Mouse (Mus musculus) limb, embryonic 10.5 days (tissue): ENCODE results near the gene Cltb. TPM values are rescaled to one million over a fixed set of nuclear protein-coding genes. Genes with fewer than 3 reads are reported as not detected.

Experiments used
- DNase-seq: peaks from one replicate; pipeline ENCODE4 v3.0.0-alpha.2; 2017; ENCODE audit warnings: low spot score
- H3K27ac ChIP-seq: fragments of 300-500 bp; sonication (generic); 2 replicates; pipeline ENCODE4 v1.5.1; 2016; ENCODE audit warnings: mild to moderate bottlenecking
- H3K27me3 ChIP-seq: fragments of 300-500 bp; sonication (generic); 2 replicates; pipeline ENCODE4 v1.6.1; 2016; ENCODE audit warnings: low read depth, mild to moderate bottlenecking; ENCODE audit not compliant: poor library complexity, severe bottlenecking
- H3K36me3 ChIP-seq: fragments of 300-500 bp; sonication (generic); 2 replicates; pipeline ENCODE4 v1.6.1; 2016; ENCODE audit warnings: mild to moderate bottlenecking, moderate library complexity
- H3K4me1 ChIP-seq: fragments of 300-500 bp; sonication (generic); 2 replicates; pipeline ENCODE4 v1.6.1; 2016
- H3K4me3 ChIP-seq: fragments of 300-500 bp; sonication (generic); 2 replicates; pipeline ENCODE4 v1.5.1; 2016; ENCODE audit warnings: mild to moderate bottlenecking, moderate library complexity
- H3K9me3 ChIP-seq: fragments of 300-500 bp; sonication (generic); replicated peaks from 2 replicates; pipeline ENCODE4 v1.6.1; 2016; ENCODE audit warnings: mild to moderate bottlenecking
- WGBS: fragments of 180-500 bp; shearing (Covaris S2); methylation state at CpG from one replicate; pipeline ENCODE4 v1.1.7; 2016; 5-methylcytosine and 5-hydroxymethylcytosine counted together
- polyA plus RNA-seq: library from polyadenylated mRNA; unstranded; fragments of >200 nt; fragmentation: Nextera tagmentation; extraction: Ambion mirVana; gene quantifications from 2 replicates; pipeline ENCODE4 v1.2.1, GENCODE M21; 2016

Cltb gene
- polyA plus RNA-seq, 1 experiment from 2014 or later, result 12.3 TPM

DNA sequence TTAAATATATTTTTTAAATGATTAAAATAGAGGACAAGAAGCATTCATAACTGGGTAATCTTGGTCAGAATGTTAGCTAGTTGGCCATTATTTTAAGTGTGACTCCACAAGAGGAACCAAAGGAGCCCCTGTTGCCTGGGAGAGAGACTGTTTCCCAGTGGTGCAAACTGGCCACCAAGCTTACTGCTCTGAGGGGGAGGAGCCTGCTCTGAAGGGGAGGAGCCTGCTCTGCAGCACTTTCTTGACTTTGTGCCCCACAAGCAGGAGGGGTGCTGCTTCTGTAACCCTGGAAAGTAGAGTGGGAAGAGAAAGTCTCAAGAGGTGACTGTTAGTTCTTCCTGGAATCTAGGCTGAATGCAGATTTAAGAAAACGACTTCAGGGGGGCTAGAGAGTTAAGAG lies 41.9 kb downstream of the Cltb start:
- Histone ChIP-seq H3K9me3 (no peaks in the 10 kb centered on the region), H3K4me3 (no peak overlapping the region), H3K36me3 (no peaks in the 10 kb centered on the region), H3K27ac (no peak overlapping the region), H3K4me1 (peaks cover 11% of the 10 kb centered on the region), H3K27me3 (peaks cover 18% of the 10 kb centered on the region)
- 38% methylated on average over 1 of the region's 1 CpGs for WGBS
- no peak for DNase-seq

DNA sequence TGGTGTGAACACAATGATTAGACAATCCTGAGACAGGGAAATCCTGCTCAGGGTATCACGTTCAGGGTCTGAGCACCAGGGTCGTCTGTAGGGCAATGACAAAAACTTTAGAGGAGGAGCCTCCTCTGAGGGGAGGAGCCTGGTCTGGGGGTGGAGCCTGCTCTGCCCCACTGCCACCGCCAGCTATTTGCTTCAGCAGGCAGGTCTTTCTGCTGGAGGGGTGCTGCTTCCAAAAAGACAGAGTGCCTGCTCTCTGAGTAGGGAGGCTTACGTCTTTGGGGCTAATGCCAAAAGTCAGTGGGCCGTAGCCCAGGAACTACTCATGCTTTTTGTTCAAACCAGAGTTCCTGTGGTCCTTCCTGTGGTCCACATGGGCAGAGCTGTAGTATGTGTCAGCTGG lies 42.8 kb downstream of the Cltb start:
- DNase-seq, result no peak
- WGBS, result 47% methylated on average over 5 of the region's 5 CpGs
- Histone ChIP-seq H3K9me3 (no peaks in the 10 kb centered on the region), H3K27me3 (peaks cover 9% of the 10 kb centered on the region), H3K4me3 (no peak overlapping the region), H3K36me3 (peaks cover 5% of the 10 kb centered on the region; the same call in 1 of the 2 replicates), H3K4me1 (peaks cover 15% of the 10 kb centered on the region), H3K27ac (no peak overlapping the region)

DNA sequence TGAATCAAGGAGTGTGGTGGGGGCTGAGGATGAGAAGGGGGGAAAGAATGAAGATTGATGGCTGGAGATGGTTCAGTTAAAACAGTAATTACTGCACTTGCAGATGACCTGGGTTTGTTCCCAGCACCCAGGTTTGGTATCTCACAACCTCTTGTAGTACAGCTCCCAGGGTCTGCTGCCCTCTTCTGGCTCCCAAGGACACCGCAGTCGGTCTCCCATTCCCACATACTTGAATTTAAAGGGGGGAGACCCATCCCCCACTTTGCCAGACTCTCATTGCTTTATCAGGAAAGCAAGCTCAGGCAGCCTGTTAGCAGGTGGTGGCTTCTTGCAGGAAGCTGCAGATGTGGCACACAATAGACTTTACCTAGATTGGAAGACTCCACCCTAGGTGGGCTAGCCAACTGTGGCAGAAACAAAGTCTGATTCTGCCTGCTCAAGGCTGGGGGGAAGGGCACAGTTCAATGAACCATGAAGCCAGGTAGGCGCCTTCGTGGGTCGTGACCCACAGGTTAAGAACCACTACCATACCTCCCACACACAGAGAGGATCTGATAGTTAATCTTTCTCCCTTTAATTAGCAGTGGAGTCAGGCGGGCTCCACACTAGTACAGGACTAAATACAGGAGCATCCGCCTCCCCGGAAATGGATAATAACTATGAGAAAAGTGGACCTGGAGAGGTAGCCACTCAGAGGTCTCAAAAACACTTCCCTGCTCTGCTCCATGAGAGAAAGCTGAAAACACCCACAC lies 45.4 kb downstream of the Cltb start:
- H3K4me1 ChIP-seq, result peaks cover 15% of the 10 kb centered on the region
- peaks cover 31% of the 10 kb centered on the region for H3K36me3 ChIP-seq
- peak overlapping the region; percentile 88 for H3K27ac ChIP-seq
- WGBS, result 46% methylated on average over 8 of the region's 8 CpGs
- peak; percentile 53 for DNase-seq
- H3K4me3 ChIP-seq, result peak overlapping the region; percentile 80
- H3K27me3 ChIP-seq, result no peaks in the 10 kb centered on the region
- no peaks in the 10 kb centered on the region for H3K9me3 ChIP-seq

DNA sequence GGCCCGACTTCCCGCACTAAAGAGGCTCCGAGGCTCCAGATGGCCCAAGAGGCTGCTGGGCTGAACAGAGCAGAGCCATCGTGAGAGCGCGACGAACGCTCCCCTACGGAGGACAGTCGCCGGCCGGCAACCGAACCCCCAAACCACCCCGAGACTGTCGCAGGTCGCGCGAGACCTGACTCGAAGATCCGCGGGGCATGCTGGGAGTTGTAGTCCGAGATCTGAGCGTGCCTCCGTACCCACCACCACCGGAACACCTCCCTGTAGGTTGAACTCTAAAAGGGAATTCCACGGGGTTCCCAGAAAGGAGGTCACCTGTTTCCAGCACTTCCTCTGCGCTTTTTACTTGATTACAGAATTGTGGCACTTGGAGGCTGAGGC lies 46.0 kb downstream of the Cltb start, which contains the start of gene 4833439L19Rik:
Gene 4833439L19Rik (minus strand): TSS at position 235 of the 381 bp plus-strand sequence.
- Histone ChIP-seq H3K9me3 (no peaks in the 10 kb centered on the region), H3K4me1 (peaks cover 15% of the 10 kb centered on the region), H3K36me3 (peaks cover 37% of the 10 kb centered on the region), H3K27ac (peak within 1 kb of the TSS; percentile 88), H3K4me3 (peak within 1 kb of the TSS; percentile 80), H3K27me3 (no peaks in the 10 kb centered on the region)
- DNase-seq, result peak; percentile 96
- under 1% methylated on average over 27 of the region's 27 CpGs for WGBS

DNA sequence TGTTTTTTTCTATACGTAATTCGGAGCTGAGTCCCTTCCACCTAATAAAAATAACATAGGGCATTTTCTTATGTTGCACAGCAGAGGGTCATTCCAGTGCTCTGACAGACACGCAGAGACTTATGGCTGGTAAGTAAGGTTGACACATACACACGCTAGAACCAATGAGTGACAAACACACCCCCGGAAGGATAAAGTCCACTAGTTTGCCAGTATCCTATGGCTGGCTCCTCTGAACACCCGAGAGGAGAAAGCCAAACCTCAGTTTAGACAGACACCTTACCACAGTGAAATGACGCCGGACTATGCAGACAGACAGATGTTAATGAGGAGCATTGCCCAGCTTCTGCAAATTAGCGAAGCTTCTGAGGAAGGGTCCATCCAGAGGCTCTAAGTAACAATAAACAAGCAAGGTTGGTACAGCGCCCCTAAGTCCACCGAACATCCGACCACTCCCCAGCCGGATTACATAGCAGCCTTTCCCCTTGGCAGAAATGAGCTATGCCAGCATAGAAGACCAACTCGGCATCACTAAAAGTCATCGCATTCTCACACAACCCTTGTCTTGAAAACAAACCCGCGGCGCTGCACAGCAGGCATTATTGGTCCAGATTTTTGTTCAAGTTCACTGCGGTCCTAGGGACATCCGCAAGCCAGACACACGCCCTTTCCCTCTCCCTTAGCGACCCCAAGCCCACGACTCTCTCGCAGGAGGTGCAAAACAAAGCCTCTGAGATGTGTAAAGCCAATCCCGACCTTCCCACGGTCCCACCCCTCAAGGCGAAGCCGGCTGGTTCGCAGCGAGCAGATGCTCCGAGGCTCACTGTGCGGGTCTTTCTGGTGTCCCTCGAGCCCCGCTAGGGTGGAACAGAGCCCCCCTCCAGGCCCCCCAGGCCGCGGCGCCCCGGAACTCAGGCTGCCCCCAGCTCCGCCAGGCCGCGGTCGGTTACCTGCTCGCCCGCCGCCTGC lies 46.6 kb downstream of the Cltb start:
- no peaks in the 10 kb centered on the region for H3K27me3 ChIP-seq
- H3K36me3 ChIP-seq, result peaks cover 44% of the 10 kb centered on the region
- peak overlapping the region; percentile 80 for H3K4me3 ChIP-seq
- no peaks in the 10 kb centered on the region for H3K9me3 ChIP-seq
- H3K4me1 ChIP-seq, result peaks cover 15% of the 10 kb centered on the region
- 14% methylated on average over 45 of the region's 45 CpGs for WGBS
- no peak for DNase-seq
- peak overlapping the region; percentile 88 for H3K27ac ChIP-seq

DNA sequence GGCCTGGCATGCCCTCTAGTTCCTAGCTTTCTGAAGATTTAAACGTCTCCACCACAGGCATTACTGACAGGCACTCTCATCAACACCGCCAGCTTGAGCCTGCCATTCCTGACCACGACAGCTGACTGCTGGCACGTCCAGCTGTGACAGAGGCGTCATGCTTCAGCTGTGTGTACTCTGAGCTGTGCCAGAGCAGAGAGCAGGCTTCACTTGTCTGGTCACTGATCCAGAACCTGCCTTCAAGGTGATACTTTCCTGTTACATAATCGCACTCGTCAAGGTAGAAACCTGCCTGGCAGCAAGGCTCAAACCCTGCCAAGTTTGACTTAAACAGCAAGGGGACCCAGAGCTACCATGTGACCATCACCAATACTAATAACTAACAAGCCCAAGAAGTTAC lies 48.6 kb downstream of the Cltb start:
- Histone ChIP-seq H3K9me3 (no peaks in the 10 kb centered on the region), H3K4me3 (no peak overlapping the region), H3K27ac (no peak overlapping the region), H3K36me3 (peaks cover 63% of the 10 kb centered on the region), H3K27me3 (no peaks in the 10 kb centered on the region), H3K4me1 (peaks cover 15% of the 10 kb centered on the region)
- no peak for DNase-seq
- 89% methylated on average over 7 of the region's 7 CpGs for WGBS

DNA sequence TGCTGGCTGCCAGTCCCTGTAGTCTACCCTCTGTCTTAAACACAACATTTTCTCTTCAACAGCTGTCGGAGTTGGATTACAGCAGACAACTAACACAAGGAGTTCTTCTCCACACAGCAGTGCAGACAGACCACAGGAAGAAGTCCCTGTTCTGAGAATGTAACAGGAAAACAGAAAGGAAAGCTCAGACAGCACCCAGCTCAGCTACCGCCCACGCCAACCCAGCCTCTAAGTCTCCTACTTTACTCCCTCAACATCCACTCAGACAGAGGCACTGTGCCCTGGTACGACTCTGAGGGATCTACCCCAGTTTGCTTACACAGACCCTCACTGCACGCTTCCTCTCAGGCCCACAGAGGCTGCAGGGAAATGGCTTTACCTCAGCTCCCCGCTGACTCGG lies 50.5 kb downstream of the Cltb start:
- H3K27me3 ChIP-seq, result no peaks in the 10 kb centered on the region
- peaks cover 12% of the 10 kb centered on the region for H3K4me1 ChIP-seq
- no peak overlapping the region for H3K4me3 ChIP-seq
- no peak for DNase-seq
- no peak overlapping the region for H3K27ac ChIP-seq
- 94% methylated on average over 7 of the region's 7 CpGs for WGBS
- H3K9me3 ChIP-seq, result no peaks in the 10 kb centered on the region
- peaks cover 83% of the 10 kb centered on the region for H3K36me3 ChIP-seq

DNA sequence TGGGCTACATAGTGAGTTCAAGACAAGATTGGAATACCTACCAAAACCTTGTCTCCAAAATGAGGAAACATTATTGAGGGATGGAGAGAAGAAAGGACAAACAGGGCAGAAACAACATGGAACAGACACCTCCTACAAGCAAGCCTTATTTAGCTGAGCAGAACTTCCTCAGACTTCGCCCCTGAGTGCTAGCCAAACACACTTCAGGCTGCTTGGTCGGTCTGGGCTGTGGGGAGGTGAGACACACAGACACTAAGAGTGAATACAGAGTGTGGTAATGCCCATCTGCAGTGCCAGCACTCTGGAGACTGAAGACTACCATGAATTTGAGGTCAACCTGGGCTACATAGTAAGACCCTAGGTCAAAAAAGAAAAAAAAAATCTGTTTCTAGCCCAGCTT lies 51.5 kb downstream of the Cltb start:
- H3K36me3 ChIP-seq, result peaks cover 92% of the 10 kb centered on the region
- no peaks in the 10 kb centered on the region for H3K9me3 ChIP-seq
- H3K27ac ChIP-seq, result no peak overlapping the region
- H3K4me3 ChIP-seq, result no peak overlapping the region
- H3K27me3 ChIP-seq, result no peaks in the 10 kb centered on the region
- no peak for DNase-seq
- peaks cover 8% of the 10 kb centered on the region for H3K4me1 ChIP-seq
- 91% methylated on average over 2 of the region's 2 CpGs for WGBS

DNA sequence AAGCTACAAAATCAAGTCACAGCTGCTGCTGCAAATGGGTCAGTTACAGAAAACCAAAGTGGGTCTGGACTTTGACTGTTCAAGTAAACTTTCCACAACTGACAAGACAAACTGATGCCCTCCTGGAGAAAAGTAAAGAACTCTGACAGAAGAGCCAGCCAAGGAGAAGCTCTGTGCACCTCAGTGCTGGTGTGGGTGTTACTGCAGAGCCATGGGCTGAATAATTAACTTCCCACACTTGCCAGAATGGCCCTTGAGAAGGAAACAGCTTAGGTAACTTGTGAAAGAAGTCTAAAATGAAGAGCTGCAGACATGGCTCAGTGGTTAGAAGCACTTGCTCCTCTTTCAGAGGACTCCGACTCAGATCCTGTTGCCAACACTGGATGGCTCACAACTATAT lies 53.5 kb downstream of the Cltb start:
- no peaks in the 10 kb centered on the region for H3K4me1 ChIP-seq
- H3K27ac ChIP-seq, result no peak overlapping the region
- no peaks in the 10 kb centered on the region for H3K9me3 ChIP-seq
- WGBS, result 100% methylated on average over 1 of the region's 1 CpGs
- no peak for DNase-seq
- H3K27me3 ChIP-seq, result no peaks in the 10 kb centered on the region
- peaks cover 97% of the 10 kb centered on the region for H3K36me3 ChIP-seq
- no peak overlapping the region for H3K4me3 ChIP-seq

DNA sequence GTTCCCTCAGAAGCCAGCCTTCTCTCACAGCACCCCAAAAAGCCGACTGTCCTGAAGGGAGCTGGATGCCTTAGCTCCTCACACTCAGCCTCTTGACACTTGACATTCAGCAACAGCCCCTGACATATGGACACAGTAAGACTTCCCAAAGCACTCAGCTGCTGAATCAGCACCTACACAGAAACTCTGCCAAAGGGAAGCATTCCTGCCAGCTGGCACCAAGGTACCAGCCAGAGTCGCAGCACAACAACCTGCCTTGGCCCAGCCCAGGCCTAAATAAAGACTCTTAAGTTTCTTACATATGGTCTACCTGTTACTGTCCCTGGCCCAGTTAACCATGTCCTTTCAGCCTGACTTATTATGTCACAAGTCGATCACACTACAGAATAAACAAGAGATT lies 54.3 kb downstream of the Cltb start:
- no peaks in the 10 kb centered on the region for H3K27me3 ChIP-seq

DNA sequence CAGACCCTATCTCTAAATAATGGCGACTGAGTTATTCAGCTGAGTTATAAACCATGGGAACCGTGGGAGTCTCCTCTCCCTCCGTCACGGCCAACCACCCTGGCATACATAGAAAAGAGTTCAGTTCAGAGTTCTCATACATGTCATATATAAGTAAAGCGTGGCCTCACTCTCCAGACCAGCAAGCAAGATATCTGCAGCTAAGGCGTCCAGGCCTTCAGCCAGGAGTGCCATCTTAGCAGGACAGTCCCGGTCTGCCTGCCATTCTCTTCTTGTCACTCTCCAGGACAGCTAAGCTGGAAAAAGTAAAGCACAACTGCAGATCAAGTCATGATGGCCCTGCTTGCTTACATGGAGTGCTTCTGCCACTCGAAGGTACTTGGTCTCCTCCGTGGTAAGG lies 55.0 kb downstream of the Cltb start:
- H3K27ac ChIP-seq, result no peak overlapping the region
- peaks cover 97% of the 10 kb centered on the region for H3K36me3 ChIP-seq
- no peaks in the 10 kb centered on the region for H3K27me3 ChIP-seq
- H3K4me1 ChIP-seq, result no peaks in the 10 kb centered on the region
- no peaks in the 10 kb centered on the region for H3K9me3 ChIP-seq
- 93% methylated on average over 9 of the region's 9 CpGs for WGBS
- no peak for DNase-seq
- H3K4me3 ChIP-seq, result no peak overlapping the region

More for the DNA sequence above, 54.3 kb downstream of the Cltb start:
- peaks cover 97% of the 10 kb centered on the region for H3K36me3 ChIP-seq
- H3K27ac ChIP-seq, result no peak overlapping the region
- no peaks in the 10 kb centered on the region for H3K9me3 ChIP-seq
- H3K4me1 ChIP-seq, result no peaks in the 10 kb centered on the region
- WGBS, result 93% methylated on average over 3 of the region's 3 CpGs
- H3K4me3 ChIP-seq, result no peak overlapping the region
- DNase-seq, result no peak

DNA sequence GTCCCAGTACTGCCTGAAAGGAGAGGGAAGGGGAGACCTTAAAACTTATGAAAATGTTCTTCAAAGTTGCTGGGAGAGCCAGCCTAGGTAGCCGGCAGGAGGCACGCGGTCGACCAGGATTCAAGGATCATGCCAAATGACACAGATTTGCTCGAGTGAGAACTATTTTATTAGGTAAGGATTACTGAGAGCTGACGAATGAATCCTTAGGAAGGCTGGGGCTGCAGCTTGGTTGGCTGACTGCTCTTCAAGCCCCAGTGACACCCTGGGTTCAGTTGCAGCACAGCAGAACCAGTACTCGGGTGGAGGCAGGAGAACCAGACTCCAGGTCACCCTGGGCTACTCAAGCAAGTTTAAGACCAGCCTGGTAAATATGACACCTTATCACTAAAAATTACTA lies 63.1 kb downstream of the Cltb start:
- DNase-seq, result no peak
- Histone ChIP-seq H3K4me1 (no peaks in the 10 kb centered on the region), H3K4me3 (no peak overlapping the region), H3K9me3 (no peaks in the 10 kb centered on the region), H3K27me3 (no peaks in the 10 kb centered on the region), H3K36me3 (peaks cover 81% of the 10 kb centered on the region), H3K27ac (no peak overlapping the region)
- 90% methylated on average over 7 of the region's 7 CpGs for WGBS
